Mouse (Mus musculus) ES-E14 (cell line): ENCODE measurements around the gene Col5a1. TPM values are rescaled to one million over a fixed set of nuclear protein-coding genes. Genes with fewer than 3 reads are reported as not detected.

Source experiments
- DNase-seq: peaks from one replicate; pipeline ENCODE4 v3.0.0-alpha.2; 2013; ENCODE audit warnings: low read depth, low spot score
- H3K27ac ChIP-seq: 2 replicates; pipeline ENCODE4 v1.5.1; 2012; ENCODE audit warnings: low read depth, mild to moderate bottlenecking, low read length, moderate library complexity, mixed read lengths; ENCODE audit not compliant: poor library complexity, insufficient read depth, severe bottlenecking
- H3K36me3 ChIP-seq: 2 replicates; pipeline ENCODE4 v1.6.1; 2012; ENCODE audit warnings: mild to moderate bottlenecking, low read length, moderate library complexity, mixed read lengths; ENCODE audit not compliant: control insufficient read depth, poor library complexity, insufficient read depth, severe bottlenecking
- H3K4me1 ChIP-seq, 2 experiments: fragments of 150-350 bp in 1 of 2; sonication (generic) in 1 of 2; 2 replicates each; pipeline ENCODE4 v1.6.1; 2012; ENCODE audit warnings: low read length in 2 of 2, mild to moderate bottlenecking in 1 of 2, mixed read lengths in 1 of 2; ENCODE audit not compliant: control insufficient read depth in 2 of 2, insufficient read depth in 2 of 2, poor library complexity in 1 of 2
- H3K4me3 ChIP-seq, 2 experiments: fragments of 150-350 bp in 1 of 2; sonication (generic) in 1 of 2; 2 replicates each; pipeline ENCODE4 v1.5.1; 2012; ENCODE audit warnings: low read length in 2 of 2, low read depth in 1 of 2, mild to moderate bottlenecking in 1 of 2, mixed read lengths in 1 of 2; ENCODE audit not compliant: insufficient read depth in 1 of 2, poor library complexity in 1 of 2, severe bottlenecking in 1 of 2
- H3K9ac ChIP-seq: 2 replicates; pipeline ENCODE4 v1.6.1; 2012; ENCODE audit warnings: low read depth, mild to moderate bottlenecking, low read length, mixed read lengths; ENCODE audit not compliant: poor library complexity, insufficient read depth, severe bottlenecking
- H3K9me3 ChIP-seq: fragments of 150-350 bp; sonication (generic); 2 replicates; pipeline ENCODE4 v1.6.1; 2012; ENCODE audit warnings: low read depth, mild to moderate bottlenecking, low read length; ENCODE audit not compliant: control insufficient read depth, insufficient read depth
- CHD2 ChIP-seq: IDR thresholded peaks from 2 replicates; pipeline ENCODE4 v1.6.1; 2014; ENCODE audit warnings: mild to moderate bottlenecking, low read depth, low read length, inconsistent platforms
- HCFC1 ChIP-seq: IDR thresholded peaks from 2 replicates; pipeline ENCODE4 v1.6.1; 2012; ENCODE audit warnings: low read length, inconsistent platforms, borderline replicate concordance; ENCODE audit not compliant: insufficient read depth
- MAFK ChIP-seq: IDR thresholded peaks from 2 replicates; pipeline ENCODE4 v1.6.1; 2014; ENCODE audit warnings: mild to moderate bottlenecking, low read depth, low read length, inconsistent platforms; ENCODE audit not compliant: insufficient read depth
- ZC3H11A ChIP-seq: IDR thresholded peaks from 2 replicates; pipeline ENCODE4 v1.6.1; 2012; ENCODE audit warnings: low read depth, mild to moderate bottlenecking, inconsistent platforms, low read length, borderline replicate concordance
- ZNF384 ChIP-seq: IDR thresholded peaks from 2 replicates; pipeline ENCODE4 v1.6.1; 2012; ENCODE audit warnings: low read depth, low read length, inconsistent platforms
- in situ Hi-C, 2 experiments: fragments of 600-800 bp; cut with MboI; formaldehyde crosslinking; loops; one replicate each; pipeline ENCODE4 v1.15.1; 2025; ENCODE audit warnings: low sequenced_read_pairs in 2 of 2, inconsistent platforms in 1 of 2; ENCODE audit not compliant: unreplicated experiment in 2 of 2
- total RNA-seq: library from RNA; depleted of rRNA; stranded (reverse); fragments of 300-350 nt; gene quantifications from 2 replicates; pipeline ENCODE4 v1.2.3, GENCODE M21; 2012

The Col5a1 gene
- total RNA-seq, 1 experiment = 42.3 TPM

- in situ Hi-C loops = no loop called here
- no peak overlapping the region for H3K4me3 ChIP-seq
- H3K36me3 ChIP-seq = no peaks in the 10 kb centered on the region
- no peak overlapping the region for H3K27ac ChIP-seq
- peak; percentile 4 for DNase-seq
- H3K4me1 ChIP-seq = no peaks in the 10 kb centered on the region
- no peak overlapping the region for H3K9ac ChIP-seq
- no peak for TF ChIP-seq ZC3H11A
- no peak for TF ChIP-seq HCFC1
- no peak for TF ChIP-seq ZNF384
- TF ChIP-seq CHD2 = no peak
- TF ChIP-seq MAFK = no peak
- H3K9me3 ChIP-seq = no peaks in the 10 kb centered on the region
These were observed 97.7 kb downstream of the Col5a1 start for GRCm38 (mm10) chr2:27983884-27984283.

- TF ChIP-seq CHD2 (no peak), HCFC1 (no peak), MAFK (no peak), ZNF384 (no peak), ZC3H11A (no peak)
- Histone ChIP-seq H3K9ac (no peak overlapping the region), H3K4me3 (no peak overlapping the region), H3K27ac (no peak overlapping the region), H3K9me3 (no peaks in the 10 kb centered on the region), H3K36me3 (no peaks in the 10 kb centered on the region), H3K4me1 (no peaks in the 10 kb centered on the region)
- in situ Hi-C loops = no loop called here
- no peak for DNase-seq
These were observed 100.5 kb downstream of the Col5a1 start for GRCm38 (mm10) chr2:27986751-27987150.

GRCm38 (mm10) chr2:27990430-27991211 is 104.4 kb downstream of the Col5a1 start:
- no peak overlapping the region for H3K27ac ChIP-seq
- H3K9me3 ChIP-seq = no peaks in the 10 kb centered on the region
- no peak for DNase-seq
- H3K9ac ChIP-seq = no peak overlapping the region
- no peak for TF ChIP-seq CHD2
- TF ChIP-seq HCFC1 = no peak
- TF ChIP-seq ZC3H11A = no peak
- TF ChIP-seq MAFK = no peak
- no peak for TF ChIP-seq ZNF384
- H3K36me3 ChIP-seq = peaks cover 2% of the 10 kb centered on the region; the same call in 1 of the 2 replicates
- in situ Hi-C loops = no loop called here
- H3K4me3 ChIP-seq = no peak overlapping the region
- no peaks in the 10 kb centered on the region for H3K4me1 ChIP-seq

DNA sequence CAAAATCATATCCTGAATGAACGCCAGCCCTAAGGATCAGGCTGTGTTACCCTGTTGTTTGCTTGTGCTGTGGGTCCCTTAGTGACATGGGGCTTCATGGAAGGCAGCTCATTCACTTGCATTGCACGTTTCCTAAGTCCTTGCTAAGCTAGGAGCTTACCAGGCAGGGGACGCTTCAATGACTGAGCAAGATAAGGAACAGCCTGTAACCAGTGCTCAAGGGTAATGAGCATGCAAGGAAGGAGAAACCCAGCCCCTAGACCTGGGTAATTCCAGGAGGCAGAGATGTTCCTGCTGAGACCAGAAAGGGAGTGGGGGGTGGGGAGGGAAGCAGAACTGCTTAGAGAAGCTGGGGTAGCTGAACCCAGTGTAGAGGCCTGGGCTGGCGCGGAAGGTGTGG is 107.2 kb downstream of the Col5a1 start:
- Histone ChIP-seq H3K36me3 (peaks cover 2% of the 10 kb centered on the region; the same call in 1 of the 2 replicates), H3K4me1 (no peaks in the 10 kb centered on the region), H3K27ac (no peak overlapping the region), H3K9ac (no peak overlapping the region), H3K9me3 (no peaks in the 10 kb centered on the region), H3K4me3 (no peak overlapping the region)
- TF ChIP-seq ZC3H11A (no peak), ZNF384 (no peak), HCFC1 (no peak), MAFK (no peak), CHD2 (no peak)
- in situ Hi-C loops = no loop called here
- DNase-seq = no peak
